Mouse (Mus musculus) 3T3-L1 (cell line): Measurements from ENCODE around the gene 1110051M20Rik.

Experiments used
- DNase-seq: peaks from one replicate; pipeline ENCODE4 v3.0.0-alpha.2; 2015; ENCODE audit warnings: low read depth, low spot score

1110051M20Rik gene

DNA sequence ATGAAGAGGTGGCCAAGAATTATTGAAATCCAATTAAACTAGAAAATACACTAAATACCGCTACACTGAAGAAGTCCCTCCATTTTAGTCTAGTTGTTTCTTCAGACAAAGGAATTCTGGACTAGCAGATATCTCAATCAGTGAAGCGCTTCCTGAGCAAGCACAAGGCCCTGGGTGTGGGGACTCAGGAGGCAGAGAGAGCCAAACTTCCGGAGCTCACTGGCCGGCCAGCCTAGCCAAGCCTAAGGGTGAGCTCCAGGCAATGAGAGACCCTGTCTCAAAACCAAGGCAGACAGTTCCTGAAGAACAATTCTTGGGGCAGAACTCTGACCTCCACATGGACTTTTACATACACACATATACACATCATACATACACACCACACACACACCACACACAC lies 95.6 kb downstream of the 1110051M20Rik start:
- DNase-seq: no peak

DNA sequence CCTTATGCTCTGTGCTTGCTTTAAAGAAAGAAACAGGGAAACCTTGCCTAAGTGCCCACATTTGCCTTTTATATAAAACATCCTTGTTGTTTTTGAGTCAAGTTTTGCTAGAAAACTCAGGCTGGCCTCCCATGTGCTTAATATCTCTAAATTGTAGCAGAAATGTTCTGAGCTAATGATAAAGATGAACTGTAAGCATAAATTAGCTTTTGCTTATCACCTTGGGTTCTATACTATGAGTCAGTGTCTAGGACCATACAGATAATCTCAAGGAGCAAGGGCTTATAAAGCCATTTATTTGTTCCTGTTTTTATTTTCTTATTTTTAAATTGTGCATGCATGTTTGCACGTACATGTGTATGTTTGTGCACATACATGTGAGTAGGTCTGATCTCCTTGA lies 98.9 kb downstream of the 1110051M20Rik start:
- no peak for DNase-seq

DNA sequence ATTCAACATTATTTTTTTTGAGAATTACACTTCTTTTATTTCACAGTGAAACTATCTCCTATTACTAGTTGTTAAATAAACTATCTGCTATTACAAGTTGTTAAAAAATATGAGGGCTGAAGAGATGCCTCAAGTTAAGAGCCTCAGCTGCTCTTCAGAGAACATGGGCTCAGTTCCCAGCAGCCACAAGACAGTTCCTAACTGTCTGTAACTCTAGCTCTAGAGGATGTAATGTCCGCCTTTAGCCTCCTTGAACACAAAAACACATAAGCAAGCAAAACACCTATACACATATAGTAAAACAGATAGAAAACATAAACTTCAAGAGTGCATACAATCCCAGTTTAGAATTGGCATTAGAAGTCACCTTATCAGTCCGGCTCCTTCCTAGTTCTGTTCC lies 104.9 kb downstream of the 1110051M20Rik start:
- no peak for DNase-seq

DNA sequence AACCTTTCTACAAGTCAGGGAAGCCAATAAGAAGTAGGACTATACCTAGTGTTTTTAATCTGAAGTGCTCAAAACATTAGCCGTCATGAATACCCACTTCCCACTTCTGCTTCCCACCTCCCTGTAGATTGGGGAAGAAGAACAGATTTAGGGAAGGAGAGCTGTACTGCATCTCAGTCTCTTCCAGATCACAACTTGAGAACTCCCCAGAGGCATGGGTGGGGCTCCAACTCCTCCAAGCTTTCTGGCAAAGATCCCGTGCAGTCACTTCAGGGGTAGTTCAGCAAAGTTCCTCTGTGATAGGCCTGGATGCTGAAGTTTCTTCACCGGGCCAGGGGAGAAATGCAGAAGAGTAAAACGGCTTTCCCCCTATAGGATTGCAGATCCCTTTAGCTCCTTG lies 109.4 kb downstream of the 1110051M20Rik start:
- peak; percentile 53 for DNase-seq

DNA sequence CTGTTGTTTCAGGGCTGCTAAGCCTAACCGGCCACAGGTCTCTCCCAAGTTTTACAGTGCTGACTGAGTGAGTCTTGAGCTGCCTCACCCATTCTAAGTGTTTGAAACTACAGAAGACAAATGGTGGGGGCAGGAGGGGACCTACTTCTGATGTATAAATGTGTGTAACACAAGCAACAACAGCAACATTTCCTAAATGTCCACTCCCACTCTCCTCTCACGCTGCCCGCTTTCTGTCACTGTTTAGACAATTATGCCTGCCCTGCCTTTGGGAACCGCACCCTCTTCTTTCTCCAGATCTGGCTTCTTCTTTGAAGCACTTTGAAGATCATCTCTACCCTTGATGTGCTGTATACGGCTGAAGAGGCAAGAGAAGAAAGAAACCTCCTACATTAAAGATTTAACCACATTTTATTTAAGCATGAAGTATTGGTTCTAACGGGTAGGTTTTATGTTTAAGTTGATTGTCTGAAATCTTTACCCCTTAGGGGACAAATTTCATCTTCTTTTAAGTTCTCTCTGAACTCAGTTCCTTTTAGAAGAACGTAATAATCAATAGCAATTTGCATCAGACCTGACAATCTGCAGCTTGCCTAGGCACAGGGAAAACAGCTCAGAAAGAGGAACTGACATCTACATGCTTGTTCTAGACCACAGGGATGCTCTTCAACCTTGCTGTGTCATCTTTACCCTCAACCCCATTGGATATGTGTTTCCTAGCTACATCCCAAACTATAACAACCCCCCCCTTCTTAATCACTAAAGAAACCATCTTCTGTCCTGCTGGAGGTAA lies 113.3 kb downstream of the 1110051M20Rik start:
- DNase-seq: no peak

DNA sequence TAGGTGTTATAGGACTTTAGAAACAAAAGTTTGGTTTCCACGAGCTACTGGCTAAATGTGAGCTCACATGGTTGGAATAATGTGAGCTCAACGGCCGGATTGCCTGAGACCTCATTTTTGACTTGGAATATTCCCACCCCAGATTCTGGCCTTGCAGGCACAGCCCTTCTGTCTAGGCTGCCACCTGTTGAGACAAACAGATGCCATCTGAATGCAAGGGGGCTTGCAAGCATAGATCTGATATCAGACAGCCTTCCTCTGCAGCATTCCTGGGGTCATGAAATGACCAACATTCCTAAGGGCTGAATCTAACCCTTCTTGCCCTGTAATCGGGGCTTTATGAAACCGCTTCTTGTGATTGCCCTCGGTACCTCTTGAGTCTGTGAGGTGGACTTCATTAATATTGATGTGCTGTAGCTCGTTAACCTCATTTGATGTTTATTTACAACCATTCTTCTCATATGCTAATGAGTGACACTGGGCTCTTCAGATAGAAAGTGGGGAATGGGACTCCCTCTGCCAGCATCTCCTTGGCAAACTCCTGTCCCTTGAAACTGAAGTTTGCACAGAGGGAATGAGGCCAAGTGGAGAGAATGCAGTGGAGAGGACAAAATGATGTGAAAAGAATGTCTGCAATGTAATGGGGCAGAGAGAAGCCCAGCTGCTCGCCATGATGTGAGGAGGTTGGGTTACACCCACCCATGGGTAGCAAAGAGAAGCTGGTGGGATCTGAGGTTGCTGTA lies 114.3 kb downstream of the 1110051M20Rik start:
- peak; percentile 24 for DNase-seq

DNA sequence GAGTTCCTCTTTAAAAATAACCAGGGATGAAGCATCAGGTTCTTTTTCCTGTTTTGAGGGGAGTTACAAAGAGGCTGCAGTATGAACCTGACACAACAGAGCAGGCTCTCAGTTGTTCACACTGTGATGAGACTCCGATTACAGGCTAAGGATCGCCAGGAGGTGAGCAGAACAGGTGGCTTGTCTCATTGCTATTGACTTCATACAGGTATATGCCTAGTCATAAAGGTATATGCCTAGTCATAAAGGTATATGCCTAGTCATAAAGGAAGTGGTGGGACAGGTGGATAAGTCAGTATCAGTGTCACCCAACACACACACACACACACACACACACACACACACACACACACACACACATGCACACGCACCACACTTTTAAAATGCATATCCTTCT lies 115.8 kb downstream of the 1110051M20Rik start:
- DNase-seq: no peak

DNA sequence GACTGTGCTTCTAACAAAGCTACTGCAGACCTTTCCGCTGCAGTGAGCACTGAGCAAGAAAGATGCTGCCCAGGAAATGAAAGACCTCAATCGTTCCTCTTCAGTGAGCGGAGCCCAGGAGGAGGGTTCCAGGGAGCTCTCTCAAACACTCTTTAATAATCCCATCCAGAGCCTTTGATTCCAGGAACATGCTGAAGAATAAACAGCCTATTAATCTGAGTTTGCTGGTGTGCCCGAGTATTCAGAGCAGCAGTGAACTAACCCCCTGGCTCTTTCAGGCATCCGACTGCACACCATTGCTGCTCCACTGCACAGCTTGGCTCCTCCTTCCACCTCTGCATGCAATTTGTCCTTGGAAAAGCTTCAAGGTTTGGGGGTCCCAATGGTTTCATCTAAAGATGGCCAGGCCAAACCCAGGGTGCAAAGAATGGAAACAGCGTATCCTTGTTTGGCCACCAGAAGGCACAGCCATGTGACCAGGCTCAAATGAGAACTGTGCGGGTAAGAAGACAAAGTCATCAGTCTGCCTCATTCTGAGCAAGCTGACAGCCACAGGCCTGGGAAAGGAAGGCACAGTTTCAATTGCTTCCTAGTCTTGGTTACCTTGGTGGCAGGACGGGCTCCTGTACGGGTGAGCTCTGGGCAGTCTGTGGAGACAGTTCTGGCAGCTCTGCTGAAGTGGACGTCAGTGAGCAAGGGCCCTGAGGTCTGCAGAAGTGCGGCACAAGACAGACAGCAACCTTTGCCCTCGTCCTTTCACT lies 116.4 kb downstream of the 1110051M20Rik start:
- DNase-seq: no peak

DNA sequence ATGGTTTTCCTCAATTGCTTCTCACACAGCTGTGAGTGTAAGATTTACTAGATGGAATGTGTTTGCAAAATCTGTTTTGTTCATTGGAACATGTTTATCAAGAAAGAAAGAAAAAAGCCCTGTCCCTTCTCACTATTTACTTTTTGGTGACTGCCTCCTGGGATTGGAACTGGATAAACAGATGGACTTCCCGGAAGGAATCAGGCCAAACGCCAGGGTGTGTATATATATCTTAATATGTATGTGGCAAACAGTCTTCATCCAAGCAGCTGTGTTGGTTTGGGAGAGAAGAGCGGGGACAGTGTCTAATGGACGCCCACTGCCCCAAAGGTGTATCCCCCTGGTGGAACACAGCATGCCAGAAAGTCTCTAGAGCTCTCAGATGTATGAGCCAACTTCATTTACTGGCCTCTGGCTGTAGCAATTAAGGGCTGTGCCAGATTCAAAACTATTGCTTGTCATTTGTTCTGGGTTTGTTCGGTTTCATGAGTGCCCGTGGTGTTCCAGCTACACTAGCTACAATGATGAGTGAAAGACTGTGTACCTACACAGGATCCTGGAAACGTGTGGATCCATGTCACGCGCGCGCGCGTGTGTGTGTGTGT lies 117.7 kb downstream of the 1110051M20Rik start:
- no peak for DNase-seq

DNA sequence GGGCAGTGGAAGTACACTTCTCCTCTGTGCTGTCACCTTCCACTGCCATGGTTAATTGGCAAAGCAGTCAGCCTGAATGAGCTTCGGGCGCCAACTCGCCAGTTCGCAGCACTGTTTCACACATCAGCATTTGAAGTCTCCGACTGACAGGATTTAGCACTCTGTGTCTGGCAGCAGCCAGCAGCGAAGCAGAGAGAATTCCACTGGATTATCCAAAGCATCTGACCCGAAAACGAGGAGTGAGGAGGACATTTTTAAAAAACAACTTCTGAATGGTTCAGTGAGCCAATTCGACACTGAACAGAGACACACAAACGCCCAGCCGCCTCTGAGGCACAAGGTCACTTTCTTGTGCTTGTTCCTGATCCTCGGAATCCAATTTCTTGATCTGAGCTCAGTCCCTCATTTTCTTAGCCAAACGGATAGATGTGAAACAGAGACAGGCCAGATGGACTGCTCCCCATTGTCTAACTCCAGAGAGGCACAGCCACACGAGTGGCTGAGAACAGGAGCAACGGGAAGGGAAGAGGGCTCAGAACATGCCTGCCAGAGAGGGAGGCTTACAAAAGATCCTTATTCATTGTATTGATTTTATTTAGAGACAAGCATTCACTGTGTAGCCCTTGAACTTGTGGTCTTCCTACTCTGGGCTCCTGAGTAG lies 119.6 kb downstream of the 1110051M20Rik start:
- no peak for DNase-seq

DNA sequence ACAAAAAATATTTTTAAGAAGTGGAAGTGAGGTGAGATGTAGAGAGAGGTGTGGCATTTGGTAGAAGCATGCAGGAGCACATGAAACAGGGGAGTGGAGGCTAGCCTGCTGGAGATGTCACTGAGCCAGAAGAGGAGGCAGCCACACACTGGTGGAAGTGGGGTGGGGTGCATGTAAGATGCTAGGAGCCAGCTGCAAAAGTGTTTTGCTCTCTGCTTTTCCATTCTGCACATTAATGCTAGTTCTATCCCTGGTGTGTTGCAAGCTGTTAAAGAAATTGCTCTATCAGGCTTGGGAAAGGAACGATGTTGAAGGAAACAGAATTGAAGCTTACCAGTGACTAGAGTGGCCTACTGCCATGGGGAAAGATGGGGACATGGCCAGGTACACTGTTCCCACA lies 120.2 kb downstream of the 1110051M20Rik start:
- DNase-seq: no peak

DNA sequence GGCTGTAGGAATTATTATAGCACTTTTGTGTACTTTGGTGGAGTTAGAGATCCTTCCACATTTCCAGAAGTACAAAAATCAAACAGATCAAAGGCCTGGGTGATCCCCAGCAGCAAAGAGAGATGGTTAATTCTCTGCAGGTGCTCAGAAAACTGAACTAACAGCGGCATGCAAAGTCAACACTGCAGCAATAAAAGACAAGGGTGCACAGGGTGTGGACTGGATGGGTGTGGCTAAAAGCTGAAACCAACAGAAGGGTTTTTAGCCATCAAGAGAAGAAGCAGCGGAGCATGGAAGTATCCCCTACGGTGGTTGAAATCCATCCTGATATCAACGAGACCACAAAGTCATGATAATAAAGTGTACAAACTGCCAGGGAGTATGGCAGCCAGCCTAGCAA lies 122.0 kb downstream of the 1110051M20Rik start:
- DNase-seq: no peak

DNA sequence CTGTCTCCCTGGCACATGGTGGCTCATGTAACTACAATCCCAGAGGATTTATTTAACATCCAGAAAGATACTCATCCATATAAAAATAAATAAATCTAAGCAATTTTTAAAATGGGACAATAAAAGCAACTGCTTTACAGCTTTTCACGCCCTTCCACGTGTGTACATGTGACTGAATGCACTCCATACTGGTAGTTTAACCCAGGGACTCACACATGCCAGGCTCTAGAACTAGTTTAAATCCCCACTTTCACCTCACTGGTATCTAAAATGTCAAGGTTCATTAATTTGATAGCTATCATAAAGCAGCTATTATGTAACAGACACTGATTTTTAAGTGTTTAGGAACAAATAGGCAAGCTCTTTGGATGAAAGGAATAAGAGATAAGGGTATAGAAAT lies 122.6 kb downstream of the 1110051M20Rik start:
- no peak for DNase-seq

DNA sequence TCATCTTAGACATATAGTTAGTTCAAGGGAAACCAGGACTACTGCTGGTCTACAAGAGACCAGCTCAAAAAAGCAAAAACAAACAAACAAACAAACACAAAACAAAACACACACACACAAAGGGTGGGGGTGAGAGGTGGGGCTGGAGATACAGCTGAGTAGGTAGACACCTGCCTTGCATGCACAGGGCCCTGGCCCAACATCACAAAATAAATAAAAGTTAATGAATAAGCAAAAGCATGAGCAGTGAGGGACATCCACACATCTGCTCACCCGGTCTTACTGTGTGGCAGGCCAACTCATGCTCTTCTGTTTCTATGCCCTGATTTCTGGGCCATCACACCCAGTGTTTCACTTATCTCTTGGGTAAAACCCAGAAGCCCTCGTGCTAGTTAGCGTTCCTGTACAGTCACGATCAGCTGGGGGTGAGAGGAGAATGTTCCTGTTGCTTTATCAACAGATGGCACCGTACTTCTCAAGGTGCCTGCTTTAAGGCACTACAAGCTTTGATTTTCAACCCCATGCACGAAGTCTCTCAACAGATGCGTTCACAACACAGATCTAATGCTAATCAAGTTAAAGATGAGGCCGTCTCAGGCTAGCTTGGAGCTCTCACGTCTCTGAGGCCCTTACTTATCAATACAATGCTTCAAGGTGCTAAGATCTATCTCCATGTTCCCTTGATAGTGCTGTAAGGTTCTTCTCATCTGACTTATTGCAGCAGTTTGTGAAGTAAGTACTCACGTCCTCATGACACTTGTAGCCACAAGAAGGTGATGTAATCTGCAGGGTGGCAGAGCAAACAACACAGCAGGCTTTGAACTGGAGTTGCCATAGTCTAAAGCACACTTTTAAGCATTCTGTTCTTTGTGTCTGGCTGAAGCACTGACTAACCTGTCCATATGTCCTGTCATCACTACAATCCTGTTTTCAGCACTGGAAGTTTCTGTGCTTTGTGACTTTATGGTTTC lies 123.7 kb downstream of the 1110051M20Rik start:
- DNase-seq: no peak

DNA sequence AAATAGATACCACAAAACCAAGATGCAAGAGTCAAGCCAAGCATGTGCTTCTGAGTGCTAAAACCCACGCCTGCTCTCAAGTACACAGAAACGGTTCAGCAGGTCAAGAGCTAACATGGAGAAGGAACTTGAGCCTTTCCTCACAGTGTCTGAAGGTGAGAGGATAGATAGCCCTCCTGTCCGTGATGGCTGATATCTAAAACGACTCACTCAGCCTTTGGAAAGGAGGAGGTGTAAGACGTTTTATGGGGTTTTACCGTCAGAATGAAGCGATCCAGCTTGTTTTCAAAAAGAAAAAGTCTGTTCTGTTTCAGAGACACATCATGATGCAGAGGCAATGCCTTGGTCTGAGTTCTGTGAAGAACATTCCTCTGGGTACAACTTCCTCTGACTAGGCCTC lies 130.3 kb downstream of the 1110051M20Rik start:
- DNase-seq: no peak

DNA sequence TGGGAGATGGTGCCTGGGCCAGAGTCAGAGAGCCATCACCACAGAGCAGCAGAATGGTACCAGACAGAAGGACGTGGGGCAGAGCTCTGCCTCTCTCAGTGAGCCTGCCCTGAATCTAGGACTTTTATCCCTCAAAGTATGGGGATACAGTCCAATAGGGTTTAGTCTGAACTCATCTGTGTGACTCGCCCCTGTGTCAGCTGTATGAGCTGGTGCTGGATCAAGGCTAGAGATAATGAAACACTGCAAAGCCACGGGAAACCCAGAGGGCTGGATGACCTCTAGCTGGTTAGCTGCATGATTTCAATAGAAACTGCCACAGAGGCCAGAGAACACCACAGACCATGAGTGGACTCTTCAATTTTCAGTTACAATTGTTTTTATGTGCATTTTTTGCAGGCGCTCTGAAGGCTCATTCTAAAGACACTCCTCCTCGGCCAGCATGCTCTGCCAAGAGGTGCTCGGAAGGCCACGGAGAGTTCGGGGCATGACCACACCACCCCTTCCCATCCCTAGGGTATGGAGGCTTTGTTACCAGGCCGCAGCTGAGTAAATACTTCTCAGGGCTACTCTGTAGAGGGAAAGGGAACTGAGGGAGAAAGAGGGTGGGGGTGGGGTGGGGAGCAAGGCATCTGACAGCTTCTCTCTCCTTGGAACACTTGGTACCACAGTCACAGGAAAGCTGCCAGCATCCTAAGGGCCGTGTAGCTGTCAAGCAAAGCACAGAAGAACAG lies 131.8 kb downstream of the 1110051M20Rik start:
- DNase-seq: peak; percentile 71

DNA sequence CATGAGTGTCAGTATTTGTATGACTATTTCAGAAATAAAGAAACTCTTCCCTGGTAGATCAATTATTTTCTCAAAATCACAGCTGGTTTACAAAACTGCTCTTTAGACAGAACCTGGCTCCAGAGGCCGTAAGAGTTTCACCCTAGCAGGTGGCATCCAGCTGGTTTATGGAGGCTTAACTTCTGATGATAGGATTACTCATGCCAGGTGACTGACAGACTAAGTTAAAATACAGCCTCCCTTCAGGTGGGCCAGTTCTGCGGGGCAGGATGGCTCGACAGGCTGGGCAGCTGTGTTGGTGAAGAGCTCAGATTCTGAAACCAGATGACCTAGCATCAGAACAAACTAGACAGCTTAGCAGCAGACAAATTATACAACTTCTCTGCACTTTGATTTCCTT lies 135.0 kb downstream of the 1110051M20Rik start:
- DNase-seq: no peak

DNA sequence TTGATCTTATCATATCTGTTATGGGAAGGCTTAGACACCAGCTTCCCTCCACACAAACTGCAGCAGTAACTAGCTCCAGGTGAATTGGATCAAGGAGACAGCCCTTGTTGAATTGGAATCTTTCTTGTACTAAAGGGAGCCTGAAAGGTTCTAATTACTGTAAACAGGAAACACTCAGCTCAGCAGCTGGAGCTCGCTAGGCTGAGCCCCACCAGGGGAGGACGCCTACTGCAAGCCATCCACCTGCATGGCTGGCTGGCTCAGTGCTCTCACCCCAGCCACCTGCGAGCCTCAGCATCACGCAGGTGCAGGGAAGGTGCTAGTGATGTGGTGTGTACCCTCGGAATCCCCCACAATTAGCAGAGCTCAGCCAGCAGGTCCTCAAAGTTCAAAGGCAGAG lies 135.8 kb downstream of the 1110051M20Rik start:
- DNase-seq: no peak

DNA sequence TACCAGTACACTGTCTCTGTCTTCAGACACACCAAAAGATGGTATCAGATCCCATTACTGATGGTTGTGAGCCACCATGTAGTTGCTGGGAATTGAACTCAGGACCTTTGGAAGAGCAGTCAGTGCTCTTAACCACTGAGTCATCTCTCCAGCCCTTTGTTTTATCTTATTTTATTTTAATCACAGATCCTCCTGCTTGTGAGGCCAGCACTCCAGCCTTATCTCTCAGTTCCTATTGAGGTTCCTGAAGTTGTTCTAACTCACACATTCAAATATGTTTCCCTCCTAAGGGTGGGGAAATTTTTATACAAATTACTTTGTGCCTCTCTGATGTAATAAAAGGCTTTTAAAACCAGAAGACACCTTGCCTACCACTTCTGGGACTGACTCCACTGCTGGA lies 137.9 kb downstream of the 1110051M20Rik start:
- DNase-seq: no peak

DNA sequence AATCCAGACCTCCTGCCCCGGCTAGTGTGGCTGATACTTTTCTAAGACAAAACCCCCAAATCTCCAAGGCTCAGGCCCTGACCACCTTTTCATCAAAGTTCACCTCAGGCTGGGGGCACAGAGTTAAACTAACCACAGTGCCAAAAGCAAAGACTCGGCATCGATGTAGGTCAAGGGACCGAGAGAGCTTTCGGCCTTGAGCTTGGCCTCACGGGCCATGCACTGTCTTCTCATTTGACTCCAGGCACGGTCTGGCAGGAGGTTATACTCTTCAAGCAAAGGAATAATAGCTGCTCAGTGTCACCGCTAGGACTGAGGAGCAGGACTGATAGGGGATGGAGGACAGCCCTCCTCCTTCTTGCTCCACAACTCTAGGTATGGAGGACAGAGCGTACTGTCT lies 138.6 kb downstream of the 1110051M20Rik start:
- no peak for DNase-seq
